Mouse (Mus musculus) liver, embryonic 14.5 days (tissue): Measurements from ENCODE around the gene Rrp9.

Experiments used
- CTCF ChIP-seq: IDR thresholded peaks from 2 replicates; pipeline ENCODE4 v1.5.1; 2016; ENCODE audit warnings: antibody characterized with exemption, low read depth, control low read depth
- EP300 ChIP-seq: IDR thresholded peaks from 2 replicates; pipeline ENCODE4 v1.6.1; 2016; ENCODE audit warnings: antibody characterized with exemption, low read depth

DNA sequence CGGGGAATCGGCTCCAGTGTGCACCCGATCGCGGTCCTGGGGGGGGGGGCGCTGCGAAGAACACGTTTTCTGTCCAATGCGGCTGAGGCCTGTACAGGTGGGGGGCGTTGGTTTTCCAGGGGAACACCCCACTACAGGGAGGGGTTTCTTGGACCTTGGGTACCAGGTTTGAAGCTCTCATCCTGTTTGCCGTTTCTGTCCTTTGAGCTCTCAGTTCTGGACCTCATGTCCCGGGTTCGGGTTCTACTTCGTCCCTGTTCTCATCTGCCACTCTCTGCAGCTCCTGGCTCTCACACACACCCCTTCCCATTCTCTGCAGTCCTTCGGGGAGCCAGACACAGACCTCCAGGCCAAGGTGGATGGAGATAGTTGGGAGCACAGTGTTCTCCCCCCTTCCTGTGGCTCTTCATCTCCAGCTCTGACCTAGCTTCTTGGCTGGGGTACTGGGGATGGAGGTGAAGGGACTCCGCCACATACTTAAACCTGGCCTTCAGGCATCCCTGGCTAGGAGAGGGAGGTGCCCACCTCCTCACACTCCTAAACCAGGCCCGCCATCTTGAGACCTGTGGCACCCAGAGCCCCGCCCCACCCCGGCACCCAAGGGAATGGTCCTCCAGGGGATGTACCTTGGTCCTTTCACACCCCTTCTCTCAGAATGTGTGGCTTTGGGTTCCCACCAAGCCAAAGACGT lies 21.5 kb upstream of the Rrp9 start:
- no peak for TF ChIP-seq CTCF
- no peak for TF ChIP-seq EP300
